Mouse (Mus musculus) neural tube, embryonic 11.5 days (tissue): Measurements from ENCODE around the gene Barhl2. TPM values are rescaled to one million over a fixed set of nuclear protein-coding genes. Genes with fewer than 3 reads are reported as not detected.
A peak's percentile ranks its signal among the peaks of the same experiment; 100 is the strongest.

Experiments used
- ATAC-seq: fragments of 200-750 bp; cut with Nextera tagmentation; 2 replicates; pipeline ENCODE4 v1.8.0; 2017; ENCODE audit warnings: moderate number of reproducible peaks, mild to moderate bottlenecking, moderate TSS enrichment, moderate library complexity; ENCODE audit not compliant: insufficient read depth, low FRiP score, low TSS enrichment
- DNase-seq: peaks from one replicate; pipeline ENCODE4 v3.0.0-alpha.2; 2015; ENCODE audit warnings: low spot score
- H3K27ac ChIP-seq: fragments of 300-500 bp; sonication (generic); 2 replicates; pipeline ENCODE4 v1.5.1; 2014; ENCODE audit warnings: low read depth, mild to moderate bottlenecking, low read length
- H3K27me3 ChIP-seq: fragments of 300-500 bp; sonication (generic); 2 replicates; pipeline ENCODE4 v1.6.1; 2014; ENCODE audit warnings: mild to moderate bottlenecking, low read length, mixed read lengths; ENCODE audit not compliant: control insufficient read depth, insufficient read depth
- H3K36me3 ChIP-seq: fragments of 300-500 bp; sonication (generic); 2 replicates; pipeline ENCODE4 v1.6.1; 2014; ENCODE audit warnings: mild to moderate bottlenecking, low read length, moderate library complexity, mixed read lengths; ENCODE audit not compliant: control insufficient read depth, insufficient read depth
- H3K4me1 ChIP-seq: fragments of 300-500 bp; sonication (generic); 2 replicates; pipeline ENCODE4 v1.6.1; 2014; ENCODE audit warnings: low read length, mixed read lengths; ENCODE audit not compliant: control insufficient read depth, insufficient read depth
- H3K4me2 ChIP-seq: fragments of 300-500 bp; sonication (generic); 2 replicates; pipeline ENCODE4 v1.6.1; 2014; ENCODE audit warnings: low read depth, mild to moderate bottlenecking, moderate library complexity
- H3K4me3 ChIP-seq: fragments of 300-500 bp; sonication (generic); 2 replicates; pipeline ENCODE4 v1.5.1; 2014; ENCODE audit warnings: low read depth, low read length
- H3K9ac ChIP-seq: fragments of 300-500 bp; sonication (generic); 2 replicates; pipeline ENCODE4 v1.6.1; 2014; ENCODE audit warnings: mild to moderate bottlenecking, low read length
- H3K9me3 ChIP-seq: fragments of 300-500 bp; sonication (generic); 2 replicates; pipeline ENCODE4 v1.6.1; 2016; ENCODE audit warnings: low read length; ENCODE audit not compliant: control insufficient read depth
- whole genome bisulfite sequencing: fragments of 180-500 bp; shearing (Covaris S2); extraction: QIAGEN DNeasy Blood & Tissue Kit; methylation state at CpG from one replicate; pipeline ENCODE4 v1.1.7; 2014; 5-methylcytosine and 5-hydroxymethylcytosine counted together
- polyA plus RNA-seq: library from polyadenylated mRNA; unstranded; fragments of >200 nt; fragmentation: Nextera tagmentation; extraction: Ambion mirVana; gene quantifications from 2 replicates; pipeline ENCODE4 v1.2.1, GENCODE M21; 2014

The Barhl2 gene
- polyA plus RNA-seq, 1 experiment from 2014 or later, result 3.9 TPM

- H3K9ac ChIP-seq, result no peak overlapping the region
- H3K4me3 ChIP-seq, result 0 out of 2 replicates have a peak overlapping the region, but pooled peaks have one; percentile 0
- no peaks in the 10 kb centered on the region for H3K36me3 ChIP-seq
- ATAC-seq (peak; percentile 36; the same call in 1 of the 2 replicates), DNase-seq (peak; percentile 60)
- under 1% methylated on average over 32 of the region's 32 CpGs for WGBS
- H3K27me3 ChIP-seq, result peaks cover 94% of the 10 kb centered on the region
- H3K4me2 ChIP-seq, result no peak overlapping the region
- H3K9me3 ChIP-seq, result no peaks in the 10 kb centered on the region
- H3K4me1 ChIP-seq, result no peaks in the 10 kb centered on the region
- H3K27ac ChIP-seq, result no peak overlapping the region
Observed at GRCm38 (mm10) chr5:106451681-106452440, 6.1 kb downstream of the Barhl2 start.

GRCm38 (mm10) chr5:106450426-106451160 lies 7.4 kb downstream of the Barhl2 start:
- H3K36me3 ChIP-seq, result no peaks in the 10 kb centered on the region
- DNase-seq (no peak), ATAC-seq (no peak)
- no peak overlapping the region for H3K4me3 ChIP-seq
- no peak overlapping the region for H3K4me2 ChIP-seq
- H3K9me3 ChIP-seq, result no peaks in the 10 kb centered on the region
- H3K27me3 ChIP-seq, result peaks cover 94% of the 10 kb centered on the region
- 6% methylated on average over 5 of the region's 5 CpGs for WGBS
- H3K9ac ChIP-seq, result no peak overlapping the region
- H3K27ac ChIP-seq, result no peak overlapping the region
- no peaks in the 10 kb centered on the region for H3K4me1 ChIP-seq

GRCm38 (mm10) chr5:106449720-106450425 lies 8.1 kb downstream of the Barhl2 start:
- Histone ChIP-seq H3K27me3 (peaks cover 94% of the 10 kb centered on the region), H3K9me3 (no peaks in the 10 kb centered on the region), H3K4me3 (no peak overlapping the region), H3K36me3 (no peaks in the 10 kb centered on the region), H3K9ac (no peak overlapping the region), H3K27ac (no peak overlapping the region), H3K4me2 (no peak overlapping the region), H3K4me1 (no peaks in the 10 kb centered on the region)
- no peak for DNase-seq
- ATAC-seq, result no peak
- 11% methylated on average over 4 of the region's 4 CpGs for WGBS

GRCm38 (mm10) chr5:106448798-106449125 lies 9.2 kb downstream of the Barhl2 start:
- H3K4me3 ChIP-seq, result no peak overlapping the region
- under 1% methylated on average over 6 of the region's 6 CpGs for WGBS
- no peaks in the 10 kb centered on the region for H3K4me1 ChIP-seq
- DNase-seq, result peak; percentile 45
- no peaks in the 10 kb centered on the region for H3K36me3 ChIP-seq
- ATAC-seq, result no peak
- no peak overlapping the region for H3K4me2 ChIP-seq
- peaks cover 90% of the 10 kb centered on the region for H3K27me3 ChIP-seq
- H3K9ac ChIP-seq, result no peak overlapping the region
- no peaks in the 10 kb centered on the region for H3K9me3 ChIP-seq
- no peak overlapping the region for H3K27ac ChIP-seq

- Histone ChIP-seq H3K27ac (no peak overlapping the region), H3K9me3 (no peaks in the 10 kb centered on the region), H3K9ac (no peak overlapping the region), H3K4me2 (no peak overlapping the region), H3K4me1 (no peaks in the 10 kb centered on the region), H3K36me3 (no peaks in the 10 kb centered on the region), H3K4me3 (no peak overlapping the region), H3K27me3 (peaks cover 84% of the 10 kb centered on the region)
- DNase-seq (peak; percentile 53), ATAC-seq (no peak)
- WGBS, result 2% methylated on average over 50 of the region's 50 CpGs
Observed at GRCm38 (mm10) chr5:106447951-106448797, 9.8 kb downstream of the Barhl2 start.

GRCm38 (mm10) chr5:106447091-106447820 lies 10.7 kb downstream of the Barhl2 start:
- Histone ChIP-seq H3K9me3 (no peaks in the 10 kb centered on the region), H3K4me2 (no peak overlapping the region), H3K27ac (no peak overlapping the region), H3K36me3 (no peaks in the 10 kb centered on the region), H3K4me3 (no peak overlapping the region), H3K4me1 (no peaks in the 10 kb centered on the region), H3K27me3 (peaks cover 78% of the 10 kb centered on the region), H3K9ac (no peak overlapping the region)
- no peak for ATAC-seq
- WGBS, result 27% methylated on average over 14 of the region's 14 CpGs
- peak; percentile 19 for DNase-seq

GRCm38 (mm10) chr5:106446593-106446992 lies 11.4 kb downstream of the Barhl2 start:
- Histone ChIP-seq H3K4me2 (no peak overlapping the region), H3K4me3 (no peak overlapping the region), H3K9me3 (no peaks in the 10 kb centered on the region), H3K9ac (no peak overlapping the region), H3K27me3 (peaks cover 71% of the 10 kb centered on the region), H3K4me1 (no peaks in the 10 kb centered on the region), H3K27ac (no peak overlapping the region), H3K36me3 (no peaks in the 10 kb centered on the region)
- peak; percentile 81 for ATAC-seq
- peak; percentile 53 for DNase-seq
- WGBS, result 1% methylated on average over 8 of the region's 8 CpGs

GRCm38 (mm10) chr5:106445681-106446080 lies 12.3 kb downstream of the Barhl2 start:
- WGBS, result 72% methylated on average over 3 of the region's 3 CpGs
- Histone ChIP-seq H3K4me1 (no peaks in the 10 kb centered on the region), H3K27me3 (peaks cover 62% of the 10 kb centered on the region), H3K36me3 (no peaks in the 10 kb centered on the region), H3K27ac (no peak overlapping the region), H3K9me3 (no peaks in the 10 kb centered on the region), H3K9ac (no peak overlapping the region), H3K4me2 (no peak overlapping the region), H3K4me3 (no peak overlapping the region)
- DNase-seq (no peak), ATAC-seq (no peak)
